Mouse (Mus musculus): ENCODE data around the gene Dtd1.

DNA sequence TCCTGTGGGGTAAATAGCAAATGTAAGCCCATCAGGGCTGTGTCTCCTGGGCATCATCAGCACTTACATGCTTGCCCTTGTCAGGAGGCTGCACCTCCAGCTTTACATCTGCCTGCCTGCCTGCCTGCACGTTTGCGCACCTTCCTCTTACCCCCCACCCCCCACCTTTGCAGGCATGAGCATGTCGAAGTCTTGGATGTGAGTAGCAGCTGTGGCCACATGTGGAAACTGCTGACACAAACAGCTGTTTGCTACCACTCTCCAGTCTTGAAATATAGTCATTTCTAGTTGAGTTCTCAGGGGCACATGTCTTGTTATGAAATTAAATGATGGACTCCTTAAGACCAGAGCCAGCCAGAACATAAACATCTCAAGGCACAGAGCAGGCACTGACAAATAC, 79.7 kb downstream of the Dtd1 start:
- TF ChIP-seq POLR2A (IDR thresholded peaks at IDR 0.05; ENCODE audit: borderline replicate concordance, extremely low read depth, insufficient read depth, insufficient read length, poor library complexity, severe bottlenecking) = no peak
- no peak for TF ChIP-seq CTCF (IDR thresholded peaks at IDR 0.05; ENCODE audit: borderline replicate concordance, extremely low read depth, insufficient read depth, insufficient read length)
